Comparison of ENCODE assay signal across 11 mouse cellular contexts in genomic region chr11:97696669-97697068, GRCm38 (mm10). TPM values are rescaled to one million over a fixed set of nuclear protein-coding genes. Genes with fewer than 3 reads are reported as not detected.
A peak's percentile ranks its signal among the peaks of the same experiment; 100 is the strongest.
DNase-seq lines count a peak whose midpoint lies in the region; ATAC-seq and TF ChIP-seq lines count a peak whose summit lies in the region.
"Had no signal": no experiment of that assay in that cellular context is flagged by ENCODE, and none has a peak within 500 bp of the region (broad histone marks: within the 10 kb centered on the region; RNA-seq: fewer than 3 reads in every experiment).

No protein-coding gene starts in this region.

- no peak for ATAC-seq in forebrain, embryonic 14.5 days
- no peak for ATAC-seq in limb, embryonic 12.5 days (ENCODE audit: insufficient number of reproducible peaks, insufficient read depth, low FRiP score, low TSS enrichment, low read depth)
- ATAC-seq in megakaryocyte-erythroid progenitor cell, adult 5-6 weeks (replicated peaks; ENCODE audit: low FRiP score, low TSS enrichment, poor library complexity, severe bottlenecking), result no peak

- H3K4me3 ChIP-seq in E14TG2a.4 (replicated peaks; ENCODE audit: low read length), result peak overlapping the region; percentile 94
- no peak overlapping the region for H3K4me3 ChIP-seq in ES-Bruce4 (ENCODE audit: low read depth, low read length)
- H3K4me3 ChIP-seq in forebrain, embryonic 14.5 days (ENCODE audit: low read depth, low read length), result no peak overlapping the region
- 0 out of 2 replicates have a peak overlapping the region, but pooled peaks have one; percentile 13 for H3K4me3 ChIP-seq in limb, embryonic 12.5 days (replicated peaks)
- H3K4me3 ChIP-seq: heart, adult 2 months had no signal

- WGBS in forebrain, embryonic 14.5 days, result 63% methylated on average over 8 of the region's 8 CpGs
- 74% methylated on average over 8 of the region's 8 CpGs for WGBS in limb, embryonic 12.5 days

- peak; percentile 77 for TF ChIP-seq EP300 in ES-Bruce4 (IDR thresholded peaks at IDR 0.05; ENCODE audit: insufficient read depth, low read depth, low read length)

- H3K27me3 ChIP-seq in E14TG2a.4 (ENCODE audit: insufficient read depth, low read length), result peaks cover 12% of the 10 kb centered on the region
- no peaks in the 10 kb centered on the region for H3K27me3 ChIP-seq in ES-Bruce4 (ENCODE audit: control insufficient read depth, insufficient read depth, low read length, poor library complexity, severe bottlenecking)
- no peaks in the 10 kb centered on the region for H3K27me3 ChIP-seq in forebrain, embryonic 14.5 days (replicated peaks; ENCODE audit: control insufficient read depth, insufficient read depth, low read length)
- no peaks in the 10 kb centered on the region for H3K27me3 ChIP-seq in limb, embryonic 12.5 days
- H3K27me3 ChIP-seq: limb, embryonic 15.5 days had no signal

- H3K9me3 ChIP-seq in E14TG2a.4 (ENCODE audit: low read length), result no peaks in the 10 kb centered on the region
- no peaks in the 10 kb centered on the region for H3K9me3 ChIP-seq in ES-Bruce4 (replicated peaks; ENCODE audit: control insufficient read depth, insufficient read depth, low read length, poor library complexity, severe bottlenecking)
- H3K9me3 ChIP-seq in forebrain, embryonic 14.5 days (replicated peaks; ENCODE audit: control insufficient read depth, low read length), result no peaks in the 10 kb centered on the region
- no peaks in the 10 kb centered on the region for H3K9me3 ChIP-seq in limb, embryonic 12.5 days
- H3K9me3 ChIP-seq: limb, embryonic 15.5 days had no signal

- H3K27ac ChIP-seq in ES-Bruce4 (ENCODE audit: insufficient read depth, low read length), result peak overlapping the region; percentile 65
- H3K27ac ChIP-seq in forebrain, embryonic 14.5 days (ENCODE audit: low read depth, low read length), result peak overlapping the region; percentile 88
- no peak overlapping the region for H3K27ac ChIP-seq in limb, embryonic 12.5 days
- H3K27ac ChIP-seq: heart, adult 2 months had no signal

- no peak for TF ChIP-seq CTCF in E14TG2a.4 (conservative IDR thresholded peaks at IDR 0.05; ENCODE audit: low read length)
- no peak for TF ChIP-seq CTCF in ES-Bruce4 (IDR thresholded peaks at IDR 0.05; ENCODE audit: low read depth, low read length)

- peaks cover 52% of the 10 kb centered on the region for H3K36me3 ChIP-seq in E14TG2a.4 (ENCODE audit: insufficient read depth, low read length)
- H3K36me3 ChIP-seq in ES-Bruce4 (ENCODE audit: control insufficient read depth, insufficient read depth, low read length, poor library complexity, severe bottlenecking), result peaks cover 19% of the 10 kb centered on the region
- H3K36me3 ChIP-seq in forebrain, embryonic 14.5 days (ENCODE audit: control insufficient read depth, insufficient read depth, low read length), result peaks cover 16% of the 10 kb centered on the region
- H3K36me3 ChIP-seq in limb, embryonic 12.5 days, result peaks cover 27% of the 10 kb centered on the region

- no peak for DNase-seq in forebrain, embryonic 14.5 days (ENCODE audit: low spot score)
- DNase-seq in left cerebral cortex, postnatal 10 days (ENCODE audit: extremely low spot score in 1 of 2, low spot score in 2 of 2), result no peak
- no peak for DNase-seq in cerebellum, postnatal 25 days
- DNase-seq: heart, adult 2 months; kidney, adult 18-20 months; lung, postnatal 14 days had no signal

- intact Hi-C loops in left cerebral cortex, postnatal 10 days (cut with DNase I), result loop anchor here (5.0 kb wide), 2 partner anchors 34 to 204 kb away; partner anchors contain the start of gene Mllt6

- H3K4me1 ChIP-seq in E14TG2a.4 (replicated peaks; ENCODE audit: low read depth, low read length) (peaks cover 82% of the 10 kb centered on the region), ES-Bruce4 (ENCODE audit: control insufficient read depth, insufficient read depth, low read length) (peaks cover 6% of the 10 kb centered on the region)
- H3K4me1 ChIP-seq in forebrain, embryonic 14.5 days (ENCODE audit: control insufficient read depth, insufficient read depth, low read length), result peaks cover 52% of the 10 kb centered on the region
- H3K4me1 ChIP-seq in limb, embryonic 12.5 days (replicated peaks), result peaks cover 58% of the 10 kb centered on the region

- H3K9ac ChIP-seq in ES-Bruce4 (ENCODE audit: low read depth, poor library complexity, severe bottlenecking), result no peak overlapping the region
- H3K9ac ChIP-seq in forebrain, embryonic 14.5 days (ENCODE audit: low read length), result no peak overlapping the region
- no peak overlapping the region for H3K9ac ChIP-seq in limb, embryonic 12.5 days (replicated peaks)

- TF ChIP-seq POLR2A in ES-Bruce4 (IDR thresholded peaks at IDR 0.05; ENCODE audit: insufficient read depth, low read length), result no peak

- peak overlapping the region; percentile 85 for H3K4me2 ChIP-seq in forebrain, embryonic 14.5 days (ENCODE audit: low read length)
- H3K4me2 ChIP-seq in limb, embryonic 12.5 days, result peak overlapping the region; percentile 88

RNA-seq across cellular contexts. Expression of gene Pcgf2, which starts 3.6 kb away (rescaled TPM):
- 74.6 and 84.0 TPM in 2 replicates for polyA plus RNA-seq in ES-Bruce4 (2011; ENCODE audit: insufficient read depth, insufficient read length, low read depth, missing spikeins)
- polyA plus RNA-seq in forebrain, embryonic 14.5 days (2014; fragmentation: Nextera tagmentation; extraction: Ambion mirVana), result 17.6 and 21.9 TPM in 2 replicates
- polyA plus RNA-seq in limb, embryonic 12.5 days (2016; fragmentation: Nextera tagmentation; extraction: Ambion mirVana), result 20.2 and 20.3 TPM in 2 replicates
- total RNA-seq in megakaryocyte-erythroid progenitor cell, adult 5-6 weeks (2014; fragmentation: Nextera tagmentation), result 6.8 and 19.0 TPM in 2 replicates
- total RNA-seq in megakaryocyte-erythroid progenitor cell, adult 5-6 weeks (2017), result 0.23 and 0.28 TPM in 2 replicates
- total RNA-seq in left cerebral cortex, postnatal 10 days (2021), result 10 to 100 TPM; 48.3 to 51.6 TPM

RNA-seq across cellular contexts. Expression of gene Psmb3, which starts 6.5 kb away (rescaled TPM):
- 296 and 332 TPM in 2 replicates for polyA plus RNA-seq in ES-Bruce4 (2011; ENCODE audit: insufficient read depth, insufficient read length, low read depth, missing spikeins)
- 530 and 674 TPM in 2 replicates for polyA plus RNA-seq in forebrain, embryonic 14.5 days (2014; fragmentation: Nextera tagmentation; extraction: Ambion mirVana)
- 481 TPM in 2 replicates for polyA plus RNA-seq in limb, embryonic 12.5 days (2016; fragmentation: Nextera tagmentation; extraction: Ambion mirVana)
- total RNA-seq in megakaryocyte-erythroid progenitor cell, adult 5-6 weeks (2014; fragmentation: Nextera tagmentation), result 226 and 360 TPM in 2 replicates
- 171 and 175 TPM in 2 replicates for total RNA-seq in megakaryocyte-erythroid progenitor cell, adult 5-6 weeks (2017)
- total RNA-seq in left cerebral cortex, postnatal 10 days (2021), result 100 to 1,000 TPM; 153 to 159 TPM

RNA-seq across cellular contexts. Expression of gene Cisd3, which starts 11.0 kb away (rescaled TPM):
- 62.3 and 77.2 TPM in 2 replicates for polyA plus RNA-seq in ES-Bruce4 (2011; ENCODE audit: insufficient read depth, insufficient read length, low read depth, missing spikeins)
- 17.3 and 19.5 TPM in 2 replicates for polyA plus RNA-seq in forebrain, embryonic 14.5 days (2014; fragmentation: Nextera tagmentation; extraction: Ambion mirVana)
- polyA plus RNA-seq in limb, embryonic 12.5 days (2016; fragmentation: Nextera tagmentation; extraction: Ambion mirVana), result 10.0 and 11.3 TPM in 2 replicates
- 10.1 TPM in 1 of 2 replicates, not detected in the other for total RNA-seq in megakaryocyte-erythroid progenitor cell, adult 5-6 weeks (2014; fragmentation: Nextera tagmentation)
- total RNA-seq in megakaryocyte-erythroid progenitor cell, adult 5-6 weeks (2017), result 15.9 TPM in 1 of 2 replicates, not detected in the other
- total RNA-seq in left cerebral cortex, postnatal 10 days (2021), result 10 to 100 TPM; 34.6 to 37.8 TPM

RNA-seq across cellular contexts. Expression of gene Mllt6, which starts 33.5 kb away (rescaled TPM):
- polyA plus RNA-seq in ES-Bruce4 (2011; ENCODE audit: insufficient read depth, insufficient read length, low read depth, missing spikeins), result 23.7 and 25.2 TPM in 2 replicates
- 5.0 and 5.9 TPM in 2 replicates for polyA plus RNA-seq in forebrain, embryonic 14.5 days (2014; fragmentation: Nextera tagmentation; extraction: Ambion mirVana)
- polyA plus RNA-seq in limb, embryonic 12.5 days (2016; fragmentation: Nextera tagmentation; extraction: Ambion mirVana), result 2.8 and 2.9 TPM in 2 replicates
- total RNA-seq in megakaryocyte-erythroid progenitor cell, adult 5-6 weeks (2014; fragmentation: Nextera tagmentation), result 5.4 and 6.1 TPM in 2 replicates
- 4.8 and 5.4 TPM in 2 replicates for total RNA-seq in megakaryocyte-erythroid progenitor cell, adult 5-6 weeks (2017)
- 10 to 100 TPM; 66.9 to 71.6 TPM for total RNA-seq in left cerebral cortex, postnatal 10 days (2021)

RNA-seq across cellular contexts. Expression of gene Pip4k2b, which starts 47.8 kb away (rescaled TPM):
- 35.0 and 36.6 TPM in 2 replicates for polyA plus RNA-seq in ES-Bruce4 (2011; ENCODE audit: insufficient read depth, insufficient read length, low read depth, missing spikeins)
- 6.0 and 6.9 TPM in 2 replicates for polyA plus RNA-seq in forebrain, embryonic 14.5 days (2014; fragmentation: Nextera tagmentation; extraction: Ambion mirVana)
- polyA plus RNA-seq in limb, embryonic 12.5 days (2016; fragmentation: Nextera tagmentation; extraction: Ambion mirVana), result 2.2 and 2.7 TPM in 2 replicates
- 26.4 and 28.6 TPM in 2 replicates for total RNA-seq in megakaryocyte-erythroid progenitor cell, adult 5-6 weeks (2014; fragmentation: Nextera tagmentation)
- total RNA-seq in megakaryocyte-erythroid progenitor cell, adult 5-6 weeks (2017), result 24.3 and 26.6 TPM in 2 replicates
- 100 to 1,000 TPM; 146 to 153 TPM for total RNA-seq in left cerebral cortex, postnatal 10 days (2021)

Comparison
In these comparisons a context has a peak if more than half of its experiments do, and no peak if none do; other contexts are left out.
1. H3K4me3 ChIP-seq: peak in E14TG2a.4 (single experiment) and limb, embryonic 12.5 days (single experiment); none in ES-Bruce4 (single experiment) and forebrain, embryonic 14.5 days (single experiment).